Mouse (Mus musculus) bone marrow, adult 2 months (tissue): ENCODE measurements around the gene Fzd10.

ENCODE experiments used
- CTCF ChIP-seq: fragments of 200-500 bp; IDR thresholded peaks from 2 replicates; pipeline ENCODE4 v1.5.1; 2011; ENCODE audit warnings: low read length, control low read depth; ENCODE audit not compliant: control insufficient read depth, insufficient read depth
- POLR2A ChIP-seq: fragments of 200-500 bp; IDR thresholded peaks from 2 replicates; pipeline ENCODE4 v1.6.1; 2011; ENCODE audit warnings: low read depth, mild to moderate bottlenecking, control low read depth, low read length, borderline replicate concordance; ENCODE audit not compliant: control insufficient read depth

GRCm38 (mm10) chr5:128568970-128569369, 31.7 kb upstream of the Fzd10 start:
- TF ChIP-seq CTCF (no peak), POLR2A (no peak)
